Mouse (Mus musculus): ENCODE measurements around the gene Adi1. TPM values are rescaled to one million over a fixed set of nuclear protein-coding genes. Genes with fewer than 3 reads are reported as not detected.

Adi1 gene
- polyA plus RNA-seq, 1 experiment from 2014 or later = 40.4 TPM

DNA sequence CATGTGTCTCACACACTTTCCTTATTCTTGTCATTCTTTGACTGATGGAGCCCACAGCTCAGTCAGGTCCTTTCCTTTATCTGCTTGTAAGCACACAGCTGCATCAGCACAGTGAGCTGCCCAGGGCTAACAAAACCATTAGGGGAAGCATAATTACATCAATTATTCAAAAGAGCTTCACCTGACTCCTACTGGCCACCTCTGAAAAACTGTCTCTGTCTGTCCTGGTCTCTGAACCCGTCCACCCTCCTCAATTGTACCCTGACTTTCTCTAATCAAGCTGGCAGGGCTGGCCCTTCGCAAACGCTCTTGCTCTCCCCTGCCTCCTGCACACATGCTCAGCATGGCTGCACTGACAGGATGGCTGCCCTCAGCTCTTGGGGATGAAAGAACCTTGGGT lies 49.3 kb downstream of the Adi1 start:
- H3K27me3 ChIP-seq (replicated peaks; ENCODE audit: control insufficient read depth, insufficient read depth, low read length) = no peaks in the 10 kb centered on the region
- H3K9ac ChIP-seq (replicated peaks; ENCODE audit: low read depth, low read length) = no peak overlapping the region
- H3K4me2 ChIP-seq (ENCODE audit: low read length) = no peak overlapping the region
- H3K4me3 ChIP-seq (replicated peaks; ENCODE audit: low read length) = no peak overlapping the region
- 74% methylated on average over 3 of the region's 3 CpGs for WGBS
- no peak for ATAC-seq
- H3K4me1 ChIP-seq (replicated peaks; ENCODE audit: control insufficient read depth, insufficient read depth, low read length) = no peaks in the 10 kb centered on the region
- H3K9me3 ChIP-seq (ENCODE audit: control insufficient read depth, low read length) = no peaks in the 10 kb centered on the region
- peaks cover 18% of the 10 kb centered on the region for H3K36me3 ChIP-seq (ENCODE audit: control insufficient read depth, insufficient read depth)
- no peak overlapping the region for H3K27ac ChIP-seq (ENCODE audit: low read length)

DNA sequence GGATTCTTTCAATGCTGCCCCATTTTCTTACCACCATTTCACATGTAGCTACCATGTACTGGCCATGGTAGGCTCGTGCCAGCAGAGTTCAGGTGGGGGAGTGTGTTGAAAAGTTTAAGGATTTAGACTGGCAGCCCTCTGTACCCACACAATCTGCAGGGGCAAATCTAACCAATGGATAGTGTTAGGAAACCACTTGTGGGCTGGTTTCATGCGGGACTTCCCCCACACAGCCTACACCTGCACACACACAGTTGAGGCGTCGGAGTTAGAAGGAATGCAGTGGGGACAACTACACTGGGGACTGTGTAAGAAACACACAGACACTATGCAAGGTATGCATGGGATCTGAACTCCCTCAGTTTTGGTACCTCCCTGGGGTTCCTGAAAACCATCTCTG lies 51.2 kb downstream of the Adi1 start:
- 93% methylated on average over 4 of the region's 4 CpGs for WGBS
- no peaks in the 10 kb centered on the region for H3K4me1 ChIP-seq (replicated peaks; ENCODE audit: control insufficient read depth, insufficient read depth, low read length)
- no peak overlapping the region for H3K9ac ChIP-seq (replicated peaks; ENCODE audit: low read depth, low read length)
- H3K4me3 ChIP-seq (replicated peaks; ENCODE audit: low read length) = no peak overlapping the region
- H3K27me3 ChIP-seq (replicated peaks; ENCODE audit: control insufficient read depth, insufficient read depth, low read length) = no peaks in the 10 kb centered on the region
- H3K4me2 ChIP-seq (ENCODE audit: low read length) = no peak overlapping the region
- peaks cover 7% of the 10 kb centered on the region; the same call in 1 of the 2 replicates for H3K36me3 ChIP-seq (ENCODE audit: control insufficient read depth, insufficient read depth)
- no peak for ATAC-seq
- no peak overlapping the region for H3K27ac ChIP-seq (ENCODE audit: low read length)
- no peaks in the 10 kb centered on the region for H3K9me3 ChIP-seq (ENCODE audit: control insufficient read depth, low read length)

DNA sequence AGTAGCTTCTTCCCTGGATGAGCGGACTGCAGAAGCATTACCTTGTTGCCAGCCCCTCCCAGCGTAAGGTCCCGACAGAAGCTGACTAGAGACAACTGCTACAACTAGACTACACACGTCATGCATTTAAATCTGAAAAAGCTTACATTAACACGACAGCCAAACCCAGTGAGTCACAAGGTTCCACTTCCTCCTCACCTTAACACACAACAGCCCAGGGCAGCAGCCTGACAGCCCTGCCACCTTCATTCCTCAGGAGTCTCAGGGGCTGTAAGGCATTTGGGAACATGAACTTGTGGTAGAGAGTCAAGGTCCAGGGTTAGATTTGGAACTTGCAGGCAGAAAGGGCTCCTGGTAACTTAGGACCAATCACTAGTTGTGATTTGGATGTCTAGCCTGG lies 52.0 kb downstream of the Adi1 start:
- Histone ChIP-seq H3K4me3 (replicated peaks; ENCODE audit: low read length) (no peak overlapping the region), H3K9ac (replicated peaks; ENCODE audit: low read depth, low read length) (no peak overlapping the region), H3K4me2 (ENCODE audit: low read length) (no peak overlapping the region), H3K27me3 (replicated peaks; ENCODE audit: control insufficient read depth, insufficient read depth, low read length) (no peaks in the 10 kb centered on the region), H3K36me3 (ENCODE audit: control insufficient read depth, insufficient read depth) (0 out of 2 replicates have a peak, but pooled peaks cover 2% of the 10 kb centered on the region), H3K27ac (ENCODE audit: low read length) (no peak overlapping the region), H3K9me3 (ENCODE audit: control insufficient read depth, low read length) (no peaks in the 10 kb centered on the region), H3K4me1 (replicated peaks; ENCODE audit: control insufficient read depth, insufficient read depth, low read length) (no peaks in the 10 kb centered on the region)
- ATAC-seq = no peak
- WGBS = 90% methylated on average over 5 of the region's 5 CpGs

Small RNAs within 50 kb of the gene (microRNA-seq; reads per million reads assigned to microRNA genes)
- gene Mir6937 = not detected

Other genes starting within 250 kb of the Adi1 start
- gene Dcdc2c, start 122.8 kb upstream of the Adi1 start, polyA plus RNA-seq (2015; fragmentation: Nextera tagmentation; extraction: Ambion mirVana) = not detected in 2 replicates
- gene Allc, start 92.7 kb upstream of the Adi1 start, polyA plus RNA-seq (2015; fragmentation: Nextera tagmentation; extraction: Ambion mirVana) = 0.15 and 0.48 TPM in 2 replicates
- gene Colec11, start 51.9 kb upstream of the Adi1 start, polyA plus RNA-seq (2015; fragmentation: Nextera tagmentation; extraction: Ambion mirVana) = 0.34 and 0.60 TPM in 2 replicates
- 419 and 461 TPM in 2 replicates for gene Rps7, start 39.3 kb upstream of the Adi1 start, polyA plus RNA-seq (2015; fragmentation: Nextera tagmentation; extraction: Ambion mirVana)
- 27.9 and 30.6 TPM in 2 replicates for gene Rnaseh1, start 25.6 kb upstream of the Adi1 start, polyA plus RNA-seq (2015; fragmentation: Nextera tagmentation; extraction: Ambion mirVana)
- gene Trappc12, start 75.2 kb downstream of the Adi1 start, polyA plus RNA-seq (2015; fragmentation: Nextera tagmentation; extraction: Ambion mirVana) = 47.0 and 50.0 TPM in 2 replicates
- gene Eipr1, start 76.6 kb downstream of the Adi1 start, polyA plus RNA-seq (2015; fragmentation: Nextera tagmentation; extraction: Ambion mirVana) = 75.9 and 79.3 TPM in 2 replicates

All from forebrain, embryonic 16.5 days (tissue).